Comparison of ENCODE assay signal across 9 mouse cellular contexts in genomic region chr5:30104339-30104738, GRCm38 (mm10). TPM values are rescaled to one million over a fixed set of nuclear protein-coding genes. Genes with fewer than 3 reads are reported as not detected.
DNase-seq lines count a peak whose midpoint lies in the region; ATAC-seq and TF ChIP-seq lines count a peak whose summit lies in the region.
"Had no signal": no experiment of that assay in that cellular context is flagged by ENCODE, and none has a peak within 500 bp of the region (broad histone marks: within the 10 kb centered on the region; RNA-seq: fewer than 3 reads in every experiment).

No protein-coding gene starts in this region.

- TF ChIP-seq CTCF in lung, adult 2 months (IDR thresholded peaks at IDR 0.05; ENCODE audit: insufficient read depth, low read length) = peak; percentile 41
- TF ChIP-seq CTCF in olfactory bulb, adult 2 months (IDR thresholded peaks at IDR 0.05; ENCODE audit: insufficient read depth, low read depth, low read length) = peak; percentile 23; the same call in 1 of the 2 replicates

- no peak for TF ChIP-seq POLR2A in lung, adult 2 months (IDR thresholded peaks at IDR 0.05; ENCODE audit: borderline replicate concordance, extremely low read depth, low read depth, low read length)
- no peak for TF ChIP-seq POLR2A in olfactory bulb, adult 2 months (IDR thresholded peaks at IDR 0.05; ENCODE audit: insufficient read depth, low read depth, low read length)

- no peak overlapping the region for H3K27ac ChIP-seq in forebrain, embryonic 16.5 days (ENCODE audit: low read length)
- H3K27ac ChIP-seq in olfactory bulb, adult 2 months (ENCODE audit: insufficient read depth, low read depth, low read length) = no peak overlapping the region

- peak overlapping the region; percentile 76 for H3K4me2 ChIP-seq in forebrain, embryonic 16.5 days (ENCODE audit: low read length)

- no peak for ATAC-seq in forebrain, embryonic 16.5 days

- no peaks in the 10 kb centered on the region for H3K27me3 ChIP-seq in forebrain, embryonic 16.5 days (replicated peaks; ENCODE audit: control insufficient read depth, insufficient read depth, low read length)

- no peaks in the 10 kb centered on the region for H3K36me3 ChIP-seq in forebrain, embryonic 16.5 days (ENCODE audit: control insufficient read depth, insufficient read depth)

- H3K9me3 ChIP-seq in forebrain, embryonic 16.5 days (ENCODE audit: control insufficient read depth, low read length) = no peaks in the 10 kb centered on the region

- peak overlapping the region; percentile 63 for H3K4me3 ChIP-seq in forebrain, embryonic 16.5 days (replicated peaks; ENCODE audit: low read length)
- no peak overlapping the region for H3K4me3 ChIP-seq in lung, adult 2 months (replicated peaks; ENCODE audit: extremely low read depth, low read depth, low read length)
- no peak overlapping the region for H3K4me3 ChIP-seq in olfactory bulb, adult 2 months (ENCODE audit: insufficient read depth, low read depth, low read length)

- WGBS in forebrain, embryonic 16.5 days = 2% methylated on average over 11 of the region's 12 CpGs
- WGBS in lung, adult 2 months = 8% methylated on average over 12 of the region's 12 CpGs
- WGBS in olfactory bulb, adult 2 months = 9% methylated on average over 12 of the region's 12 CpGs

- H3K4me1 ChIP-seq in forebrain, embryonic 16.5 days (replicated peaks; ENCODE audit: control insufficient read depth, insufficient read depth, low read length) = peaks cover 32% of the 10 kb centered on the region
- no peaks in the 10 kb centered on the region; the same call in 1 of the 2 replicates for H3K4me1 ChIP-seq in lung, adult 2 months (ENCODE audit: control insufficient read depth, insufficient read depth, low read length)
- peaks cover 24% of the 10 kb centered on the region for H3K4me1 ChIP-seq in olfactory bulb, adult 2 months (ENCODE audit: control insufficient read depth, insufficient read depth, low read length)

- no peak overlapping the region for H3K9ac ChIP-seq in forebrain, embryonic 16.5 days (replicated peaks; ENCODE audit: low read depth, low read length)

- DNase-seq in right cerebral cortex, adult 18-20 months = peak; percentile 41
- no peak for DNase-seq in right cerebral cortex, postnatal 25 days
- peak; percentile 73 to 80 for DNase-seq in adrenal gland, postnatal 36 days
- DNase-seq in kidney, adult 8-10 months = peak; percentile 34 to 54
- no peak for DNase-seq in lung, adult 2 months
- no peak for DNase-seq in spleen, adult 12 weeks (ENCODE audit: low spot score)

RNA-seq across cellular contexts. Expression of gene Garem2, which starts 0.6 kb away (rescaled TPM):
- not detected for total RNA-seq in adrenal gland, postnatal 36 days (2021)
- polyA plus RNA-seq in forebrain, embryonic 16.5 days (2015; fragmentation: Nextera tagmentation; extraction: Ambion mirVana) = 8.1 and 10.1 TPM in 2 replicates
- 0.09 and 0.15 TPM in 2 replicates for polyA plus RNA-seq in lung, adult 2 months (2012; rRNA removed)
- polyA plus RNA-seq in olfactory bulb, adult 2 months (2012; ENCODE audit: insufficient read depth, insufficient read length, low replicate concordance, missing spikeins) = not detected in 2 replicates
- total RNA-seq: neutrophil, adult 5-6 weeks had no signal

RNA-seq across cellular contexts. Expression of gene 3110082J24Rik, which starts 1.5 kb away (rescaled TPM):
- total RNA-seq in adrenal gland, postnatal 36 days (2021) = not detected
- 2.8 TPM in 2 replicates for polyA plus RNA-seq in forebrain, embryonic 16.5 days (2015; fragmentation: Nextera tagmentation; extraction: Ambion mirVana)
- polyA plus RNA-seq in lung, adult 2 months (2012; rRNA removed) = not detected in 2 replicates
- polyA plus RNA-seq in olfactory bulb, adult 2 months (2012; ENCODE audit: insufficient read depth, insufficient read length, low replicate concordance, missing spikeins) = not detected in 2 replicates
- total RNA-seq: neutrophil, adult 5-6 weeks had no signal

RNA-seq across cellular contexts. Expression of gene Tyms, which starts 30.9 kb away (rescaled TPM):
- total RNA-seq in adrenal gland, postnatal 36 days (2021) = 10 to 100 TPM; 21.3 to 22.2 TPM
- polyA plus RNA-seq in forebrain, embryonic 16.5 days (2015; fragmentation: Nextera tagmentation; extraction: Ambion mirVana) = 84.3 and 95.4 TPM in 2 replicates
- polyA plus RNA-seq in lung, adult 2 months (2012; rRNA removed) = 9.7 and 12.2 TPM in 2 replicates
- not detected in 2 replicates for polyA plus RNA-seq in olfactory bulb, adult 2 months (2012; ENCODE audit: insufficient read depth, insufficient read length, low replicate concordance, missing spikeins)

RNA-seq across cellular contexts. Expression of gene Hadha, which starts 50.6 kb away (rescaled TPM):
- 100 to 1,000 TPM; 505 to 525 TPM for total RNA-seq in adrenal gland, postnatal 36 days (2021)
- polyA plus RNA-seq in forebrain, embryonic 16.5 days (2015; fragmentation: Nextera tagmentation; extraction: Ambion mirVana) = 76.0 and 80.7 TPM in 2 replicates
- 36.2 and 64.3 TPM in 2 replicates for polyA plus RNA-seq in lung, adult 2 months (2012; rRNA removed)
- 248 TPM in 1 of 2 replicates, not detected in the other for polyA plus RNA-seq in olfactory bulb, adult 2 months (2012; ENCODE audit: insufficient read depth, insufficient read length, low replicate concordance, missing spikeins)

RNA-seq across cellular contexts. Expression of gene Hadhb, which starts 50.7 kb away (rescaled TPM):
- 100 to 1,000 TPM; 827 to 996 TPM for total RNA-seq in adrenal gland, postnatal 36 days (2021)
- polyA plus RNA-seq in forebrain, embryonic 16.5 days (2015; fragmentation: Nextera tagmentation; extraction: Ambion mirVana) = 66.5 and 72.0 TPM in 2 replicates
- 49.3 and 112 TPM in 2 replicates for polyA plus RNA-seq in lung, adult 2 months (2012; rRNA removed)
- not detected in 2 replicates for polyA plus RNA-seq in olfactory bulb, adult 2 months (2012; ENCODE audit: insufficient read depth, insufficient read length, low replicate concordance, missing spikeins)

Comparison
In these comparisons a context has a peak if more than half of its experiments do, and no peak if none do; other contexts are left out.
1. DNase-seq: peak in right cerebral cortex, adult 18-20 months (single experiment), adrenal gland, postnatal 36 days (2 of 2) and kidney, adult 8-10 months (2 of 2); none in right cerebral cortex, postnatal 25 days (single experiment), lung, adult 2 months (single experiment) and spleen, adult 12 weeks (single experiment).
2. RNA of gene Tyms, which starts 30.9 kb away (polyA plus RNA-seq): 84.3 to 95.4 TPM in forebrain, embryonic 16.5 days and 9.7 to 12.2 TPM in lung, adult 2 months; not detected in olfactory bulb, adult 2 months; every median in the first group is over 10 times any median in the second.